Mouse (Mus musculus): ENCODE data around the gene Sulf2.

DNA sequence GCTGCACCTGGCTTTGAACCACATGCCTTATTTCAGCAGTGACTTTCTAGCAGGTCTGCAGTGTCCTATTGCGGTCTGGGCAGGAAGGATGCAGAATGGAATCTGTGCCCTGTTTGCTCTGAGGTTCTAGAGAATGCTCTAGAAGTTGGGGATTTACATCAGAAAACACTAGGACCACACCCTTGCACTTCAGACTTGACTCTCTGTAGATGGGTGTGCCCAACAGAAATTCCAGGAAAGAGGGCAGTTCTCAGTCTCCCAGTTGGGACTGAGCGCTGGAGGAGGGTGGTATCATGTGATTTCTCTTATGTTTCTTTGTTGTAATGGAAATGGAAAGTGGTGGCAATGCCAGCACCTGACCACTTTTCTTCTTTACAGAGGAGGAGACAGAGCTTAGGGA lies 1.7 kb upstream of the Sulf2 start:
- TF ChIP-seq CTCF (IDR thresholded peaks at IDR 0.05; ENCODE audit: control insufficient read depth, insufficient read depth, insufficient read length) (no peak), FOSL1 (IDR thresholded peaks at IDR 0.05; ENCODE audit: insufficient read depth, low read length, poor library complexity, severe bottlenecking) (no peak), MAX (IDR thresholded peaks at IDR 0.05) (no peak), MYOD1 (IDR thresholded peaks at IDR 0.05; ENCODE audit: control insufficient read depth, insufficient read length, low read depth) (no peak), USF1 (IDR thresholded peaks at IDR 0.05; ENCODE audit: low read depth) (no peak), CEBPB (IDR thresholded peaks at IDR 0.05; ENCODE audit: low read depth) (no peak)

Data from C2C12 (cell line).